Mouse (Mus musculus): Measurements from ENCODE around the gene Commd2. TPM values are rescaled to one million over a fixed set of nuclear protein-coding genes. Genes with fewer than 3 reads are reported as not detected.

Gene Commd2
- polyA plus RNA-seq, 1 experiment from 2014 or later, result 58.4 TPM

- Histone ChIP-seq H3K36me3 (ENCODE audit: control insufficient read depth, insufficient read depth, low read length) (no peaks in the 10 kb centered on the region), H3K9ac (ENCODE audit: low read length) (no peak overlapping the region), H3K4me1 (ENCODE audit: control insufficient read depth in 2 of 2, insufficient read depth in 2 of 2, low read length in 2 of 2) (peaks cover 0 to 5% of the 10 kb centered on the region in 2 experiments; a peak in 2 of 4 replicates), H3K4me3 (ENCODE audit: control insufficient read depth in 1 of 2, insufficient read depth in 1 of 2, low read depth in 1 of 2, low read length in 2 of 2) (no peak overlapping the region), H3K4me2 (ENCODE audit: low read length) (no peak overlapping the region), H3K27me3 (ENCODE audit: control insufficient read depth, insufficient read depth, low read length) (no peaks in the 10 kb centered on the region), H3K9me3 (ENCODE audit: control insufficient read depth, low read length) (no peaks in the 10 kb centered on the region), H3K27ac (replicated peaks in 1 of 2; ENCODE audit: control insufficient read depth in 1 of 2, insufficient read depth in 1 of 2, low read depth in 2 of 2, low read length in 2 of 2) (no peak overlapping the region)
- ATAC-seq (ENCODE audit: insufficient number of reproducible peaks, insufficient read depth, low FRiP score, low read depth), result no peak
- WGBS, result 68% methylated on average over 3 of the region's 3 CpGs
Measured at GRCm38 (mm10) chr3:57612430-57612997, 39.0 kb downstream of the Commd2 start.

- ATAC-seq (ENCODE audit: insufficient number of reproducible peaks, insufficient read depth, low FRiP score, low read depth), result no peak
- Histone ChIP-seq H3K9ac (ENCODE audit: low read length) (no peak overlapping the region), H3K9me3 (ENCODE audit: control insufficient read depth, low read length) (no peaks in the 10 kb centered on the region), H3K4me2 (ENCODE audit: low read length) (no peak overlapping the region), H3K27ac (replicated peaks in 1 of 2; ENCODE audit: control insufficient read depth in 1 of 2, insufficient read depth in 1 of 2, low read depth in 2 of 2, low read length in 2 of 2) (no peak overlapping the region), H3K4me1 (ENCODE audit: control insufficient read depth in 2 of 2, insufficient read depth in 2 of 2, low read length in 2 of 2) (peaks cover 0 to 5% of the 10 kb centered on the region in 2 experiments; a peak in 2 of 4 replicates), H3K27me3 (ENCODE audit: control insufficient read depth, insufficient read depth, low read length) (no peaks in the 10 kb centered on the region), H3K4me3 (ENCODE audit: control insufficient read depth in 1 of 2, insufficient read depth in 1 of 2, low read depth in 1 of 2, low read length in 2 of 2) (no peak overlapping the region), H3K36me3 (ENCODE audit: control insufficient read depth, insufficient read depth, low read length) (no peaks in the 10 kb centered on the region)
- 13% methylated on average over 7 of the region's 7 CpGs for WGBS
Measured at GRCm38 (mm10) chr3:57611776-57612175, 39.7 kb downstream of the Commd2 start.

GRCm38 (mm10) chr3:57604618-57605015 is 46.9 kb downstream of the Commd2 start:
- 51% methylated on average over 1 of the region's 1 CpGs for WGBS
- H3K4me3 ChIP-seq (ENCODE audit: control insufficient read depth in 1 of 2, insufficient read depth in 1 of 2, low read depth in 1 of 2, low read length in 2 of 2), result no peak overlapping the region
- no peak overlapping the region for H3K4me2 ChIP-seq (ENCODE audit: low read length)
- H3K36me3 ChIP-seq (ENCODE audit: control insufficient read depth, insufficient read depth, low read length), result no peaks in the 10 kb centered on the region
- no peak overlapping the region for H3K9ac ChIP-seq (ENCODE audit: low read length)
- H3K27ac ChIP-seq (replicated peaks in 1 of 2; ENCODE audit: control insufficient read depth in 1 of 2, insufficient read depth in 1 of 2, low read depth in 2 of 2, low read length in 2 of 2), result peak overlapping the region in 1 of 2 experiments; percentile 31; a peak in 1 of 4 replicates
- H3K9me3 ChIP-seq (ENCODE audit: control insufficient read depth, low read length), result no peaks in the 10 kb centered on the region
- H3K27me3 ChIP-seq (ENCODE audit: control insufficient read depth, insufficient read depth, low read length), result no peaks in the 10 kb centered on the region
- no peaks in the 10 kb centered on the region for H3K4me1 ChIP-seq (ENCODE audit: control insufficient read depth in 2 of 2, insufficient read depth in 2 of 2, low read length in 2 of 2)
- ATAC-seq (ENCODE audit: insufficient number of reproducible peaks, insufficient read depth, low FRiP score, low read depth), result peak; percentile 35; the same call in 1 of the 2 replicates

DNA sequence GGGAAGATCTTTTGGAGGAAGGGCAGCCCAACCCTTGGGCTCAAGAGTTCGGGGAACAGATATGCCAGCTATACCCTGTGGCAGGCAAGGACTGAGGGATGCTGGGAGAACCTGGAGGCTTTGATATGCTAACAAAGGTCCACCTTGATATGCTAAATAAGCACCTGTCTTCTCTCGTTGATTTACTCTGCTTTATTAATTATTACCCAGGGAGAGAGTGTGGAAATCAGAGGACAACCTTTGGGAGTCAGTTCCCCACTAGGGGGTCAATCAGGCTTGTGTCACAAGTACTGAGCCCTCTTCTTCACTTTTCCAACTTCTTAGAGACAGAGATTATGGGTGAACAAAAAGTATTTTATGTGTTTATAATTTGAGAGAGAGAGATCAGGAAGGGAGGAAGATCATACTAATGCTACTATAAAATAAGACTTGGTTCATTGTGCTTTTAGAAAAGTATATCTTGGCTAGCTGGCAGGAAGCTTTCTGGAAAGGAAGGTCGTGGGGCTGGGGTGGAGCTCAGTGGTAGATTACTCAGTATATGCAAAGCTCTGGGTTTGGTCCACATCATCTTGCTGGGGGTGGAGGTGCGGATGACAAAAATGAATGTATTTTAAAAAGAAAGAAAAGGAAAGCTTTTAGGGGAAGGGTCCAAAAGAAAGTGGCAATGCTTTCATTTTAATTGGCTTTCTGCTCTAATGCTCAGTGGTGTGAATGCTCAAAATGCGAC is 47.5 kb downstream of the Commd2 start:
- H3K4me3 ChIP-seq (ENCODE audit: control insufficient read depth in 1 of 2, insufficient read depth in 1 of 2, low read depth in 1 of 2, low read length in 2 of 2), result no peak overlapping the region
- no peak overlapping the region for H3K9ac ChIP-seq (ENCODE audit: low read length)
- no peak overlapping the region for H3K4me2 ChIP-seq (ENCODE audit: low read length)
- WGBS, result 62% methylated on average over 5 of the region's 5 CpGs
- no peaks in the 10 kb centered on the region for H3K4me1 ChIP-seq (ENCODE audit: control insufficient read depth in 2 of 2, insufficient read depth in 2 of 2, low read length in 2 of 2)
- no peak for ATAC-seq (ENCODE audit: insufficient number of reproducible peaks, insufficient read depth, low FRiP score, low read depth)
- no peaks in the 10 kb centered on the region for H3K36me3 ChIP-seq (ENCODE audit: control insufficient read depth, insufficient read depth, low read length)
- H3K27ac ChIP-seq (replicated peaks in 1 of 2; ENCODE audit: control insufficient read depth in 1 of 2, insufficient read depth in 1 of 2, low read depth in 2 of 2, low read length in 2 of 2), result 0 out of 4 replicates have a peak overlapping the region, but pooled peaks of 1 of the 2 experiments have one; percentile 37
- H3K27me3 ChIP-seq (ENCODE audit: control insufficient read depth, insufficient read depth, low read length), result no peaks in the 10 kb centered on the region
- H3K9me3 ChIP-seq (ENCODE audit: control insufficient read depth, low read length), result no peaks in the 10 kb centered on the region

- 71% methylated on average over 4 of the region's 4 CpGs for WGBS
- Histone ChIP-seq H3K9ac (ENCODE audit: low read length) (no peak overlapping the region), H3K36me3 (ENCODE audit: control insufficient read depth, insufficient read depth, low read length) (no peaks in the 10 kb centered on the region), H3K9me3 (ENCODE audit: control insufficient read depth, low read length) (no peaks in the 10 kb centered on the region), H3K4me3 (ENCODE audit: control insufficient read depth in 1 of 2, insufficient read depth in 1 of 2, low read depth in 1 of 2, low read length in 2 of 2) (no peak overlapping the region), H3K27ac (replicated peaks in 1 of 2; ENCODE audit: control insufficient read depth in 1 of 2, insufficient read depth in 1 of 2, low read depth in 2 of 2, low read length in 2 of 2) (no peak overlapping the region), H3K4me2 (ENCODE audit: low read length) (no peak overlapping the region), H3K27me3 (ENCODE audit: control insufficient read depth, insufficient read depth, low read length) (no peaks in the 10 kb centered on the region), H3K4me1 (ENCODE audit: control insufficient read depth in 2 of 2, insufficient read depth in 2 of 2, low read length in 2 of 2) (no peaks in the 10 kb centered on the region)
- ATAC-seq (ENCODE audit: insufficient number of reproducible peaks, insufficient read depth, low FRiP score, low read depth), result no peak
Measured at GRCm38 (mm10) chr3:57602610-57603009, 48.9 kb downstream of the Commd2 start.

DNA sequence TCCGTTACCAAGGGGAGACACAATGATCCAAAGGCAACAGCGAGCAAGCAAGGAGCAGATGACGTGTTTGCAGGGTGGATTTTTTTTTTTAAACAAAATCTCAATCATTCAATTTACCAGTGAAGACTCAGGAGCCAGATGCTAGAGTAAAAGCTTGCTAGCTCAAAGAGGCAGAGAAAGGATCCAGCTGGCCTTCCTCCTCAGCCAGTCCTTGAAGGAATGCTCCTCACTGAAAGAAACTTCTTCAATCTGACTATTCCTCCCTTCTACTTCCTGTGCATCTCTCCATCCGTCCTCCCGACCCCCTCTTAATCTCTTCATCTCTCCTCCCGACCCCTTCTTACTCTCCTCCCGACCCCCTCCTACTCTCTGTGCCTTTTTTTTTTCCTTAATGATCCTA is 54.9 kb downstream of the Commd2 start:
- Histone ChIP-seq H3K27ac (replicated peaks in 1 of 2; ENCODE audit: control insufficient read depth in 1 of 2, insufficient read depth in 1 of 2, low read depth in 2 of 2, low read length in 2 of 2) (no peak overlapping the region), H3K4me2 (ENCODE audit: low read length) (no peak overlapping the region), H3K4me1 (ENCODE audit: control insufficient read depth in 2 of 2, insufficient read depth in 2 of 2, low read length in 2 of 2) (peaks cover 2 to 6% of the 10 kb centered on the region in 2 experiments; a peak in 3 of 4 replicates), H3K4me3 (ENCODE audit: control insufficient read depth in 1 of 2, insufficient read depth in 1 of 2, low read depth in 1 of 2, low read length in 2 of 2) (no peak overlapping the region), H3K9ac (ENCODE audit: low read length) (no peak overlapping the region), H3K27me3 (ENCODE audit: control insufficient read depth, insufficient read depth, low read length) (no peaks in the 10 kb centered on the region), H3K36me3 (ENCODE audit: control insufficient read depth, insufficient read depth, low read length) (no peaks in the 10 kb centered on the region), H3K9me3 (ENCODE audit: control insufficient read depth, low read length) (no peaks in the 10 kb centered on the region)
- WGBS, result 51% methylated on average over 7 of the region's 7 CpGs
- ATAC-seq (ENCODE audit: insufficient number of reproducible peaks, insufficient read depth, low FRiP score, low read depth), result no peak

- Histone ChIP-seq H3K4me1 (ENCODE audit: control insufficient read depth in 2 of 2, insufficient read depth in 2 of 2, low read length in 2 of 2) (peaks cover 2 to 6% of the 10 kb centered on the region in 2 experiments; a peak in 3 of 4 replicates), H3K4me2 (ENCODE audit: low read length) (no peak overlapping the region), H3K36me3 (ENCODE audit: control insufficient read depth, insufficient read depth, low read length) (no peaks in the 10 kb centered on the region), H3K27ac (replicated peaks in 1 of 2; ENCODE audit: control insufficient read depth in 1 of 2, insufficient read depth in 1 of 2, low read depth in 2 of 2, low read length in 2 of 2) (no peak overlapping the region), H3K27me3 (ENCODE audit: control insufficient read depth, insufficient read depth, low read length) (no peaks in the 10 kb centered on the region), H3K9ac (ENCODE audit: low read length) (no peak overlapping the region), H3K4me3 (ENCODE audit: control insufficient read depth in 1 of 2, insufficient read depth in 1 of 2, low read depth in 1 of 2, low read length in 2 of 2) (no peak overlapping the region), H3K9me3 (ENCODE audit: control insufficient read depth, low read length) (no peaks in the 10 kb centered on the region)
- no peak for ATAC-seq (ENCODE audit: insufficient number of reproducible peaks, insufficient read depth, low FRiP score, low read depth)
Measured at GRCm38 (mm10) chr3:57595506-57595905, 56.0 kb downstream of the Commd2 start.

All from heart, embryonic 14.5 days (tissue).